Mouse (Mus musculus) adrenal gland, adult 2 months (tissue): ENCODE results near the gene Plcg1. TPM values are rescaled to one million over a fixed set of nuclear protein-coding genes. Genes with fewer than 3 reads are reported as not detected.

Experiments used
- polyA plus RNA-seq: library from polyadenylated mRNA; depleted of rRNA; stranded (reverse); fragments of >200 nt; gene quantifications from 2 replicates; pipeline ENCODE4 v1.2.3, GENCODE M21; 2012; rRNA removed
- total RNA-seq, 2 experiments: library from RNA; stranded (reverse); gene quantifications; 2 replicates each; pipeline ENCODE4 v1.2.3; 2021

Plcg1 gene
- total and polyA plus RNA-seq, 3 experiments, result 28.3 to 52.3 (median 49.1) TPM

Other genes starting within 250 kb of the Plcg1 start
- 100 to 1,000 TPM in 1 of 2 experiments, 10 to 100 TPM in 1; 61.4 to 104 TPM for gene Top1, start 85.4 kb upstream of the Plcg1 start, total RNA-seq
- 46.1 and 66.4 TPM in 2 replicates for gene Top1, start 85.4 kb upstream of the Plcg1 start, polyA plus RNA-seq
- gene Zhx3, start 141.7 kb downstream of the Plcg1 start, total RNA-seq, result 100 to 1,000 TPM in 1 of 2 experiments, 10 to 100 TPM in 1; 54.7 to 103 TPM
- 17.6 and 20.3 TPM in 2 replicates for gene Zhx3, start 141.7 kb downstream of the Plcg1 start, polyA plus RNA-seq
- gene Lpin3, start 149.4 kb downstream of the Plcg1 start, total RNA-seq, result 10 to 100 TPM; 43.2 to 48.5 TPM
- gene Lpin3, start 149.4 kb downstream of the Plcg1 start, polyA plus RNA-seq, result 27.6 and 38.0 TPM in 2 replicates
- not detected for gene Emilin3, start 181.0 kb downstream of the Plcg1 start, total RNA-seq
- gene Emilin3, start 181.0 kb downstream of the Plcg1 start, polyA plus RNA-seq, result 0.06 and 0.07 TPM in 2 replicates